Mouse (Mus musculus): ENCODE measurements around the gene Kcnk12. TPM values are rescaled to one million over a fixed set of nuclear protein-coding genes. Genes with fewer than 3 reads are reported as not detected.

Kcnk12 gene
- polyA plus RNA-seq, 1 experiment from 2014 or later, result not detected

DNA sequence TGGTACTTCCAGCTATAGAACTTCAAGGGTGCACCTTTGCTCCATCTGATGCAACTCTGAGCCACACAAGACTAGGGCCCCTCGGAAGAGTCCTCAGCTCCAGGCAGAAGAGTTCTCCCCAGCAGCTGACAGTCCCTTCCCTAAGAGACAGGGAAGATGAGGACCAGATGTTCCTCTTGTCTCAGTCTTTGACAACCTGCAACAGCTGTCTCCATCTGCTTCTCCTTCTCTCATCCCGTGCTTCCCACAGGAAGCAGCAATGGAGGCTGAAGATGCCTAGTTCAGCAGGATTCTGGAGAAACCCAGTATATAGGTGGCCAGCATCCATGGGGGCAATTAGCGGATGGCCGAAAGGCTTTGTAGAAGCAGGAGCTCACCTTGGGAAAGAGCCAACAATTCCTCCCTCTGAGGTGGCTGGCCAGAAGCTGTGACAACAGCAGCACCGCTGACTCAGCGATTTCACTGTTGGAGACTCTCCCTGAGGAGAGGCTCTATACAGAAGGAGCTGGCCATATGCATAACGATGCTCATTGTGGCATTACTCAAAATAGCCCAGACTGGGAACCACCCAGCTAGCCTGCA lies 6.2 kb downstream of the Kcnk12 start:
- H3K27me3 ChIP-seq (ENCODE audit: control insufficient read depth, insufficient read depth, low read length), result peaks cover 30% of the 10 kb centered on the region
- H3K27ac ChIP-seq (ENCODE audit: low read length), result no peak overlapping the region
- H3K4me1 ChIP-seq (ENCODE audit: control insufficient read depth, insufficient read depth, low read length), result peaks cover 2% of the 10 kb centered on the region
- WGBS, result 59% methylated on average over 7 of the region's 7 CpGs
- H3K4me3 ChIP-seq (ENCODE audit: low read length), result no peak overlapping the region
- H3K9me3 ChIP-seq (replicated peaks; ENCODE audit: control insufficient read depth, low read length), result no peaks in the 10 kb centered on the region
- H3K36me3 ChIP-seq (ENCODE audit: control insufficient read depth, insufficient read depth), result no peaks in the 10 kb centered on the region
- H3K9ac ChIP-seq (ENCODE audit: low read length), result no peak overlapping the region
- H3K4me2 ChIP-seq (ENCODE audit: low read depth, low read length), result no peak overlapping the region
- ATAC-seq (replicated peaks; ENCODE audit: extremely low read depth, insufficient read depth, low FRiP score), result no peak

GRCm38 (mm10) chr17:87790661-87791060 lies 7.1 kb downstream of the Kcnk12 start:
- 84% methylated on average over 5 of the region's 5 CpGs for WGBS
- Histone ChIP-seq H3K9ac (ENCODE audit: low read length) (no peak overlapping the region), H3K4me2 (ENCODE audit: low read depth, low read length) (no peak overlapping the region), H3K36me3 (ENCODE audit: control insufficient read depth, insufficient read depth) (no peaks in the 10 kb centered on the region), H3K9me3 (replicated peaks; ENCODE audit: control insufficient read depth, low read length) (no peaks in the 10 kb centered on the region), H3K4me3 (ENCODE audit: low read length) (no peak overlapping the region), H3K27ac (ENCODE audit: low read length) (no peak overlapping the region), H3K4me1 (ENCODE audit: control insufficient read depth, insufficient read depth, low read length) (no peaks in the 10 kb centered on the region), H3K27me3 (ENCODE audit: control insufficient read depth, insufficient read depth, low read length) (peaks cover 20% of the 10 kb centered on the region)
- ATAC-seq (replicated peaks; ENCODE audit: extremely low read depth, insufficient read depth, low FRiP score), result no peak

GRCm38 (mm10) chr17:87788216-87788615 lies 9.6 kb downstream of the Kcnk12 start:
- Histone ChIP-seq H3K4me3 (ENCODE audit: low read length) (no peak overlapping the region), H3K27ac (ENCODE audit: low read length) (no peak overlapping the region), H3K9ac (ENCODE audit: low read length) (no peak overlapping the region), H3K4me1 (ENCODE audit: control insufficient read depth, insufficient read depth, low read length) (no peaks in the 10 kb centered on the region), H3K36me3 (ENCODE audit: control insufficient read depth, insufficient read depth) (no peaks in the 10 kb centered on the region), H3K9me3 (replicated peaks; ENCODE audit: control insufficient read depth, low read length) (no peaks in the 10 kb centered on the region), H3K4me2 (ENCODE audit: low read depth, low read length) (no peak overlapping the region), H3K27me3 (ENCODE audit: control insufficient read depth, insufficient read depth, low read length) (peaks cover 5% of the 10 kb centered on the region; the same call in 1 of the 2 replicates)
- ATAC-seq (replicated peaks; ENCODE audit: extremely low read depth, insufficient read depth, low FRiP score), result no peak
- WGBS, result 73% methylated on average over 6 of the region's 6 CpGs

DNA sequence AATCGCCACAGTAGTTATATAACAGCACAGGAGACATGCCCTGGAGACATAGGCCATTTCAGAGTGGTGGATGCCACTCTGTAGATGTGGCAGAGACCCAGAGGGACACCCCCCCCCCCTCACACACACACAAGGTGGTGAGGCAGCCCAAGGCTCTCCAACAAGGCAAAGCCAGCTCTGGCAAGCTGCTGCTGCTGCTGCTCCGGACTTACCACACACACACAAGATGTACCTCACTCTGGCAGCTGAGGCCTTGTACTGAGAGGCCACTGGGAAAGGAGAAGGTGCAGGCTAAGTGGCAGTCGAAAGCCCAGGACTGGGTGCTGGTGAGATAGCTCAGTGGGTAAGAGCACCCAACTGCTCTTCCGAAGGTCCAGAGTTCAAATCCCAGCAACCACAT lies 10.1 kb downstream of the Kcnk12 start:
- H3K4me1 ChIP-seq (ENCODE audit: control insufficient read depth, insufficient read depth, low read length), result no peaks in the 10 kb centered on the region
- H3K27me3 ChIP-seq (ENCODE audit: control insufficient read depth, insufficient read depth, low read length), result peaks cover 2% of the 10 kb centered on the region; the same call in 1 of the 2 replicates
- no peaks in the 10 kb centered on the region for H3K36me3 ChIP-seq (ENCODE audit: control insufficient read depth, insufficient read depth)
- H3K9me3 ChIP-seq (replicated peaks; ENCODE audit: control insufficient read depth, low read length), result no peaks in the 10 kb centered on the region
- WGBS, result 74% methylated on average over 4 of the region's 4 CpGs
- H3K27ac ChIP-seq (ENCODE audit: low read length), result no peak overlapping the region
- no peak overlapping the region for H3K4me2 ChIP-seq (ENCODE audit: low read depth, low read length)
- no peak overlapping the region for H3K9ac ChIP-seq (ENCODE audit: low read length)
- no peak for ATAC-seq (replicated peaks; ENCODE audit: extremely low read depth, insufficient read depth, low FRiP score)
- H3K4me3 ChIP-seq (ENCODE audit: low read length), result no peak overlapping the region

GRCm38 (mm10) chr17:87785721-87786120 lies 12.1 kb downstream of the Kcnk12 start:
- 91% methylated on average over 15 of the region's 15 CpGs for WGBS
- no peaks in the 10 kb centered on the region for H3K9me3 ChIP-seq (replicated peaks; ENCODE audit: control insufficient read depth, low read length)
- ATAC-seq (replicated peaks; ENCODE audit: extremely low read depth, insufficient read depth, low FRiP score), result no peak
- no peak overlapping the region for H3K27ac ChIP-seq (ENCODE audit: low read length)
- H3K4me3 ChIP-seq (ENCODE audit: low read length), result no peak overlapping the region
- no peak overlapping the region for H3K9ac ChIP-seq (ENCODE audit: low read length)
- H3K27me3 ChIP-seq (ENCODE audit: control insufficient read depth, insufficient read depth, low read length), result no peaks in the 10 kb centered on the region
- no peaks in the 10 kb centered on the region for H3K4me1 ChIP-seq (ENCODE audit: control insufficient read depth, insufficient read depth, low read length)
- no peaks in the 10 kb centered on the region for H3K36me3 ChIP-seq (ENCODE audit: control insufficient read depth, insufficient read depth)
- no peak overlapping the region for H3K4me2 ChIP-seq (ENCODE audit: low read depth, low read length)

- Histone ChIP-seq H3K9ac (ENCODE audit: low read length) (no peak overlapping the region), H3K4me1 (ENCODE audit: control insufficient read depth, insufficient read depth, low read length) (no peaks in the 10 kb centered on the region), H3K27me3 (ENCODE audit: control insufficient read depth, insufficient read depth, low read length) (no peaks in the 10 kb centered on the region), H3K36me3 (ENCODE audit: control insufficient read depth, insufficient read depth) (no peaks in the 10 kb centered on the region), H3K27ac (ENCODE audit: low read length) (no peak overlapping the region), H3K9me3 (replicated peaks; ENCODE audit: control insufficient read depth, low read length) (no peaks in the 10 kb centered on the region), H3K4me3 (ENCODE audit: low read length) (no peak overlapping the region), H3K4me2 (ENCODE audit: low read depth, low read length) (no peak overlapping the region)
- WGBS, result 68% methylated on average over 2 of the region's 2 CpGs
- ATAC-seq (replicated peaks; ENCODE audit: extremely low read depth, insufficient read depth, low FRiP score), result no peak
Observed at GRCm38 (mm10) chr17:87784911-87785310, 12.9 kb downstream of the Kcnk12 start.

GRCm38 (mm10) chr17:87784141-87784831 lies 13.5 kb downstream of the Kcnk12 start:
- WGBS, result 61% methylated on average over 14 of the region's 14 CpGs
- Histone ChIP-seq H3K9ac (ENCODE audit: low read length) (no peak overlapping the region), H3K4me1 (ENCODE audit: control insufficient read depth, insufficient read depth, low read length) (no peaks in the 10 kb centered on the region), H3K27me3 (ENCODE audit: control insufficient read depth, insufficient read depth, low read length) (no peaks in the 10 kb centered on the region), H3K36me3 (ENCODE audit: control insufficient read depth, insufficient read depth) (no peaks in the 10 kb centered on the region), H3K9me3 (replicated peaks; ENCODE audit: control insufficient read depth, low read length) (no peaks in the 10 kb centered on the region), H3K4me2 (ENCODE audit: low read depth, low read length) (no peak overlapping the region), H3K4me3 (ENCODE audit: low read length) (no peak overlapping the region), H3K27ac (ENCODE audit: low read length) (no peak overlapping the region)
- no peak for ATAC-seq (replicated peaks; ENCODE audit: extremely low read depth, insufficient read depth, low FRiP score)

DNA sequence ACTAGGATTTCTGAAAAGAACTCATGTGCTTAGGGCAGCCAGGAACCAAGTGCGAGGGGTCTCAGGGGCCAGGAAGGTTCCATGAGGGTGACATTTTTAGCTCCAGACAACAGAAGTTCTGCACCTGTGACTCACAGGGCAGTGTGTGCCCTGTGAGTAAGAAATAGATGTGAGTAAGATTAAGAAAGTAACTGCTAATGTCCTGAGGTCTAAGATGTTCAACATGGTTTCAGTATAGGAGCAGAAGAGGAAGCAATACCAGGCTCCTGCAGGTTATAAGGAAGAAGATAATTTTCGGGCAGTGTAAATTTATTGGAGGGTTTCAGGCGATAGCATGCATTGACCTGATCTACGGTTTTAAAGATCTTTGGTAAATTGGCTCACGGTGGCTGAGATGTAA lies 16.6 kb downstream of the Kcnk12 start:
- Histone ChIP-seq H3K4me1 (ENCODE audit: control insufficient read depth, insufficient read depth, low read length) (no peaks in the 10 kb centered on the region), H3K36me3 (ENCODE audit: control insufficient read depth, insufficient read depth) (no peaks in the 10 kb centered on the region), H3K9ac (ENCODE audit: low read length) (no peak overlapping the region), H3K27me3 (ENCODE audit: control insufficient read depth, insufficient read depth, low read length) (no peaks in the 10 kb centered on the region), H3K4me3 (ENCODE audit: low read length) (no peak overlapping the region), H3K27ac (ENCODE audit: low read length) (no peak overlapping the region), H3K9me3 (replicated peaks; ENCODE audit: control insufficient read depth, low read length) (no peaks in the 10 kb centered on the region), H3K4me2 (ENCODE audit: low read depth, low read length) (no peak overlapping the region)
- ATAC-seq (replicated peaks; ENCODE audit: extremely low read depth, insufficient read depth, low FRiP score), result no peak
- WGBS, result 85% methylated on average over 5 of the region's 5 CpGs

DNA sequence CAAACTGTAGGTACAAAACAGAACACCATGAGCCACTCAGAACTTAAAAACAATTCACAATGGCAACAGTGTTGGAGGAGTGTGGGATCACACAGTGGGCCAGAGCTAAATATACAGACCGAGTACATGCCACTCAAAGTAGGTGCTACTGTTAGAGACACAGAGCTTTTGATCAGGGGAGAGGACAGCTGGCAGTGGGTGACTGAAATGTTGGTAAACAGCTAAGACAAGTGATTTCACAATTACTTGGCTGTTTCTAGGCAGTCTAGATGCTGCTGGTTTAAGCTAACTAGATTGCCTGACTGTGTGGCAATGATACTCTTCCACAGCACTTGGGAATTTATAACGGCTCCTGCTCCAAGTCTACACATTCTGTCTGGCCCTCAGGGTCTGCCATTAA lies 17.6 kb downstream of the Kcnk12 start:
- H3K27ac ChIP-seq (ENCODE audit: low read length), result no peak overlapping the region
- H3K9me3 ChIP-seq (replicated peaks; ENCODE audit: control insufficient read depth, low read length), result no peaks in the 10 kb centered on the region
- H3K36me3 ChIP-seq (ENCODE audit: control insufficient read depth, insufficient read depth), result no peaks in the 10 kb centered on the region
- no peak for ATAC-seq (replicated peaks; ENCODE audit: extremely low read depth, insufficient read depth, low FRiP score)
- 54% methylated on average over 2 of the region's 2 CpGs for WGBS
- H3K4me2 ChIP-seq (ENCODE audit: low read depth, low read length), result no peak overlapping the region
- H3K9ac ChIP-seq (ENCODE audit: low read length), result no peak overlapping the region
- no peaks in the 10 kb centered on the region for H3K27me3 ChIP-seq (ENCODE audit: control insufficient read depth, insufficient read depth, low read length)
- H3K4me3 ChIP-seq (ENCODE audit: low read length), result no peak overlapping the region
- no peaks in the 10 kb centered on the region for H3K4me1 ChIP-seq (ENCODE audit: control insufficient read depth, insufficient read depth, low read length)

Measured in heart, embryonic 16.5 days (tissue).